Mouse (Mus musculus): ENCODE data around the gene Cdc16. TPM values are rescaled to one million over a fixed set of nuclear protein-coding genes. Genes with fewer than 3 reads are reported as not detected.

The Cdc16 gene
- polyA plus RNA-seq (2011; ENCODE audit: insufficient read depth, insufficient read length, low read depth, missing spikeins), result 80.5 and 84.7 TPM in 2 replicates

DNA sequence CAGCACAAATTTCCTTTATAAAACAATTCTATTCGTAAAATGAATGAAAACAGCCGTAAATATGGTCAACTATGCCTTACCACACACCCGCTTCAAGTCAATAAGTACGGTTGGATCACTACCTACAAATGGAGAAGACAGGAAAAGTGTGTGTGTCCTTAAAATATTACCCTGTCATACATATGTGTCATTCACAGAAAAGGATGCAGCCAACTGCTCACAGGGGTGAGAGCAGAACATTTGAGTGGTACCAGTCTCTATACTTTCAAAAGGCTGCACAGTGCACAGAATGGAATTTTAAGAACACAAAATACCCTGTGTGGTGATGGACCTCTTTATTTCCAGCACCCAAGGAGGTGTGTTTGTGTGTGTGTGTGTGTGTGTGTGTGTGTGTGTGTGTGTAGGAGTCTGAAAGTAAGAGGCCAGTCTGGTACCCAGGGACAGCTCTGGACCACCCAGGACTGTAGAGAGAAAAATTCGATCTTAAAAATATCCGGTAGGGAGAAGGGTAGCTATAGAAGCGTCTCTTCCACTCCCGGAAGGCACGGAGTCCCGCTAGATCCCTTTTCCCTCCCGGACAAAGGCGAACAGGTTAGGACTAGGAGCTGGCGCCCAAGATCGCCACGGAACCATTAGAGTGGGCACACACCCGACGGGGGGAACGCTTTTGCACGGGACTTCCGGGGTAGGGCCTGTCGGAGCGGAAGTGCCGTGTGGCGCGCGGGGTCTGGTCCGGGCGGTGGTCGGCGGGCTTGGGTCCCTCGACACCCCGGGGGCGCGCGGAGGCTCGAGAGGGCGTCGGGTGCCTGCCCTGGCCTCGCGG lies at the start of gene Cdc16:
Gene Cdc16, plus strand, starts transcription at position 695 of the 823 bp plus-strand sequence.
- peak within 1 kb of the TSS; percentile 92 for H3K4me3 ChIP-seq (ENCODE audit: low read depth, low read length)
- TF ChIP-seq POLR2A (IDR thresholded peaks at IDR 0.05; ENCODE audit: insufficient read depth, low read length) (peak; percentile 14), EP300 (IDR thresholded peaks at IDR 0.05; ENCODE audit: insufficient read depth, low read depth, low read length) (peak; percentile 66; the same call in 1 of the 2 replicates), CTCF (IDR thresholded peaks at IDR 0.05; ENCODE audit: low read depth, low read length) (no peak)
- peak within 1 kb of the TSS; percentile 92 for H3K9ac ChIP-seq (ENCODE audit: low read depth, poor library complexity, severe bottlenecking)
- H3K27ac ChIP-seq (ENCODE audit: insufficient read depth, low read length), result no peak within 1 kb of the TSS
- H3K4me1 ChIP-seq (ENCODE audit: control insufficient read depth, insufficient read depth, low read length), result no peaks in the 10 kb centered on the region
- H3K36me3 ChIP-seq (ENCODE audit: control insufficient read depth, insufficient read depth, low read length, poor library complexity, severe bottlenecking), result peaks cover 16% of the 10 kb centered on the region
- no peaks in the 10 kb centered on the region for H3K27me3 ChIP-seq (ENCODE audit: control insufficient read depth, insufficient read depth, low read length, poor library complexity, severe bottlenecking)
- no peaks in the 10 kb centered on the region for H3K9me3 ChIP-seq (replicated peaks; ENCODE audit: control insufficient read depth, insufficient read depth, low read length, poor library complexity, severe bottlenecking)

DNA sequence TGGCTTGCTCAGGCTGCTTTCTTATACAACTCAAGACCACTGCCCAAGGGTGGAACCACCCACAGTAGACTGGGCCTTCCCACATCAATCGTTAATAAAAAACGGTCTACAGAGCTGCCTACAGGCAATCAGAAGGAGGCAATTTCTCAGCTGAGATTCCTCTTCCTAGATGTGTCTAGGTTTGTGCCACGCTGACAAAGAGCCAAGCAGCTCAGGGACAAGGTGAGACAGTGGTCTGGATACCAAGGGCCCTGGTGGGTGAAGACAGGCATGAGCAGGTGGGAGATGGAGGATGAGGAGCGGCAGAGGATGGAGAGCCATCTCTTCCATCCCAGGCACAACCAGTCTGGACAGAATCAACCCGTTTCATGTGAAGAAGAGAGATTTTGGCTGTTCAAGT lies 49.0 kb upstream of the Cdc16 start:
- TF ChIP-seq EP300 (IDR thresholded peaks at IDR 0.05; ENCODE audit: insufficient read depth, low read depth, low read length) (no peak), CTCF (IDR thresholded peaks at IDR 0.05; ENCODE audit: low read depth, low read length) (no peak), POLR2A (IDR thresholded peaks at IDR 0.05; ENCODE audit: insufficient read depth, low read length) (no peak)
- no peaks in the 10 kb centered on the region for H3K36me3 ChIP-seq (ENCODE audit: control insufficient read depth, insufficient read depth, low read length, poor library complexity, severe bottlenecking)
- no peak overlapping the region for H3K4me3 ChIP-seq (ENCODE audit: low read depth, low read length)
- H3K9me3 ChIP-seq (replicated peaks; ENCODE audit: control insufficient read depth, insufficient read depth, low read length, poor library complexity, severe bottlenecking), result peaks cover 8% of the 10 kb centered on the region
- H3K27me3 ChIP-seq (ENCODE audit: control insufficient read depth, insufficient read depth, low read length, poor library complexity, severe bottlenecking), result no peaks in the 10 kb centered on the region
- H3K9ac ChIP-seq (ENCODE audit: low read depth, poor library complexity, severe bottlenecking), result no peak overlapping the region
- H3K27ac ChIP-seq (ENCODE audit: insufficient read depth, low read length), result no peak overlapping the region
- no peaks in the 10 kb centered on the region for H3K4me1 ChIP-seq (ENCODE audit: control insufficient read depth, insufficient read depth, low read length)

DNA sequence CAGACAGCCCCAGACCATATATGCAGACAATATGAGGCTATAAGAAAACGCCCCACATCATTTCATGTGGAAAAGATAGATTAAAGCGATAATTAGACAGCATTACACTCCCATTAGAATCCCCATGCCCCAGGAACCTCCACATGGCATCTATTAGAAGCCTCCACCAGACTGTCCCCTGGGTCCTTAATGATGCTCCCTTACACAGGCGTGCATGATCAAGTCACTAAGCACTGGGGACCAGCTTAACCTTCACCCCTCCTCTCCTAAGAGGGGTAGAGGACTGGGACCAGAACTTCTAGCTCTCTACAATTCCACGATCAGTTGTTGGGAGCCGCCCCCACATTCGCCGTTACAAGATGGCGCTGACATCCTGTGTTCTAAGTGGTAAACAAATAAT lies 38.5 kb upstream of the Cdc16 start:
- no peak overlapping the region for H3K4me3 ChIP-seq (ENCODE audit: low read depth, low read length)
- TF ChIP-seq CTCF (IDR thresholded peaks at IDR 0.05; ENCODE audit: low read depth, low read length), result no peak
- no peak overlapping the region for H3K9ac ChIP-seq (ENCODE audit: low read depth, poor library complexity, severe bottlenecking)
- peaks cover 18% of the 10 kb centered on the region for H3K9me3 ChIP-seq (replicated peaks; ENCODE audit: control insufficient read depth, insufficient read depth, low read length, poor library complexity, severe bottlenecking)
- H3K27ac ChIP-seq (ENCODE audit: insufficient read depth, low read length), result no peak overlapping the region
- H3K4me1 ChIP-seq (ENCODE audit: control insufficient read depth, insufficient read depth, low read length), result no peaks in the 10 kb centered on the region
- H3K27me3 ChIP-seq (ENCODE audit: control insufficient read depth, insufficient read depth, low read length, poor library complexity, severe bottlenecking), result no peaks in the 10 kb centered on the region
- no peaks in the 10 kb centered on the region for H3K36me3 ChIP-seq (ENCODE audit: control insufficient read depth, insufficient read depth, low read length, poor library complexity, severe bottlenecking)

DNA sequence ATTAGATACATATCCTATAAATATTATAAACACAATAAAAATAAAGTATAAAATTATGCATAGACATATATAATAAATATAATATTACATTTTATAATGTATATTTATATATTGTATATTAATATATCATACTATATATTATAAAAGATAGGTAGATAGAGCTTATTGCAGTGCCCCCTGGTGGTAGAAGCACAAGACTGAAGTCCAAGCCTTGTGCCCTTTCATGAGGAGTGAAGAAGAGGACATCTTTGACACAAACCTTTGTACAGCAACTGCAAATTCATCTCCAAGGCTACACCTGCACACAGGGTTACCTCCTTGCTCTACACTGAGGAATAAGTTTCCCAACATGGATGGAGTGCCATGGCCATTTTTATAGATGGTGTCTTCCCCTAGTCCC lies 31.8 kb upstream of the Cdc16 start:
- Histone ChIP-seq H3K27ac (ENCODE audit: insufficient read depth, low read length) (no peak overlapping the region), H3K9me3 (replicated peaks; ENCODE audit: control insufficient read depth, insufficient read depth, low read length, poor library complexity, severe bottlenecking) (no peaks in the 10 kb centered on the region), H3K27me3 (ENCODE audit: control insufficient read depth, insufficient read depth, low read length, poor library complexity, severe bottlenecking) (no peaks in the 10 kb centered on the region), H3K36me3 (ENCODE audit: control insufficient read depth, insufficient read depth, low read length, poor library complexity, severe bottlenecking) (no peaks in the 10 kb centered on the region), H3K4me3 (ENCODE audit: low read depth, low read length) (no peak overlapping the region), H3K4me1 (ENCODE audit: control insufficient read depth, insufficient read depth, low read length) (no peaks in the 10 kb centered on the region), H3K9ac (ENCODE audit: low read depth, poor library complexity, severe bottlenecking) (no peak overlapping the region)
- no peak for TF ChIP-seq CTCF (IDR thresholded peaks at IDR 0.05; ENCODE audit: low read depth, low read length)
- TF ChIP-seq EP300 (IDR thresholded peaks at IDR 0.05; ENCODE audit: insufficient read depth, low read depth, low read length), result no peak
- TF ChIP-seq POLR2A (IDR thresholded peaks at IDR 0.05; ENCODE audit: insufficient read depth, low read length), result no peak

DNA sequence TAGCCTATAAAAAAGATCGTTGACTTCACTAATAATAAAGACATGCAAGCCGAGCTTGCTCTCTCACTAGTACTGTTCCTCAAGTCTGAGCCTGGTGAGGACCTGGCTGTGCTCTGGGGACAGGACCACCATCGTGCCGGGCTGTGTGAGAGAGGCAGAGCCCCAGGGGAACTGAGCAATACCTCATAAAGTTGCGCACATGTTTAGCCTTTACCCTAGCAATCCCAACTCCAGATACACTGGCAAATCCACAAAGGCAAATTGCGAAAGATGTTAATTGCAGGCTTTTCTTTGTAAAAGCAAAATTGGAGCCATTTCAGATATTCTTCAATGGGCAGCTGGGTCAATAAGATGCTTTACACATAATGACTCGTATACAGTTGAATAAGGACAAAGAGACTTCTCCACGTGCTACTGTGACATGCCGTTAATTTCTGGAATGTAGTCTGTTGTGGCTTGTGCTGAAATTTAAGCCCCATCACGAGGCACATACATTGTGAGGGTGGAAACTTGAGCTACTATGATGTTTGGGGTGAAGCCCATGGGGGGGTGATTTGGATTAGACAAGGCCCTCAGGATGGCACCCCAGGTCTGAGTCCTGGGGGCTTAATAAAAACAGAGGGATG lies 29.9 kb upstream of the Cdc16 start:
- TF ChIP-seq CTCF (IDR thresholded peaks at IDR 0.05; ENCODE audit: low read depth, low read length), result no peak
- no peak for TF ChIP-seq POLR2A (IDR thresholded peaks at IDR 0.05; ENCODE audit: insufficient read depth, low read length)
- TF ChIP-seq EP300 (IDR thresholded peaks at IDR 0.05; ENCODE audit: insufficient read depth, low read depth, low read length), result no peak
- Histone ChIP-seq H3K36me3 (ENCODE audit: control insufficient read depth, insufficient read depth, low read length, poor library complexity, severe bottlenecking) (no peaks in the 10 kb centered on the region), H3K4me1 (ENCODE audit: control insufficient read depth, insufficient read depth, low read length) (no peaks in the 10 kb centered on the region), H3K9ac (ENCODE audit: low read depth, poor library complexity, severe bottlenecking) (no peak overlapping the region), H3K4me3 (ENCODE audit: low read depth, low read length) (no peak overlapping the region), H3K9me3 (replicated peaks; ENCODE audit: control insufficient read depth, insufficient read depth, low read length, poor library complexity, severe bottlenecking) (no peaks in the 10 kb centered on the region), H3K27ac (ENCODE audit: insufficient read depth, low read length) (no peak overlapping the region), H3K27me3 (ENCODE audit: control insufficient read depth, insufficient read depth, low read length, poor library complexity, severe bottlenecking) (no peaks in the 10 kb centered on the region)

DNA sequence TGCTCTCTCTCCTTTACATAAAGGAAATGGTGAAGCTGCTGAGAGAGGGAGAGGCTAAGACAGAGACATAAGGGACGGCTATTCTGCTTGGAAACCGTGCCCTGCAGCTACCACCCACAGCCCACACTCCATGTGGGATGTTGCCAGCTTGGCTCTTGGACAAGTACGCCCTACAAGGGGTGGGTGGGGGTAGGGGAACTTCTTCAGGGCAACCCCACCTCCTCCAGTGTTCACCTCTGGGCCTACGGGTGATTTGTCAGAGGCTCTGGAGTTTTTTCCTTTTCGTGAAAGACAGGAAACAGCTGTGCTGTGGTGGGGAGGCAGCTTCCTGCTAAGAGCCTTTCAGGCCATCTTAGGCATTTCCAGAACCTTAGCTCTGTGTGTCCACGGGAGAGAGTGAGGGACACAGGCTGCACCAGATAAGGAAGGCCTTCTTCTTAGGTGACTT lies 17.1 kb upstream of the Cdc16 start:
- no peaks in the 10 kb centered on the region for H3K9me3 ChIP-seq (replicated peaks; ENCODE audit: control insufficient read depth, insufficient read depth, low read length, poor library complexity, severe bottlenecking)
- H3K27me3 ChIP-seq (ENCODE audit: control insufficient read depth, insufficient read depth, low read length, poor library complexity, severe bottlenecking), result no peaks in the 10 kb centered on the region
- no peak overlapping the region for H3K4me3 ChIP-seq (ENCODE audit: low read depth, low read length)
- no peak overlapping the region for H3K27ac ChIP-seq (ENCODE audit: insufficient read depth, low read length)
- TF ChIP-seq EP300 (IDR thresholded peaks at IDR 0.05; ENCODE audit: insufficient read depth, low read depth, low read length), result no peak
- no peak for TF ChIP-seq CTCF (IDR thresholded peaks at IDR 0.05; ENCODE audit: low read depth, low read length)
- no peak for TF ChIP-seq POLR2A (IDR thresholded peaks at IDR 0.05; ENCODE audit: insufficient read depth, low read length)
- H3K4me1 ChIP-seq (ENCODE audit: control insufficient read depth, insufficient read depth, low read length), result no peaks in the 10 kb centered on the region
- H3K36me3 ChIP-seq (ENCODE audit: control insufficient read depth, insufficient read depth, low read length, poor library complexity, severe bottlenecking), result no peaks in the 10 kb centered on the region
- H3K9ac ChIP-seq (ENCODE audit: low read depth, poor library complexity, severe bottlenecking), result no peak overlapping the region
